Mouse (Mus musculus) limb, embryonic 10.5 days (tissue): ENCODE data around the gene Taar4. TPM values are rescaled to one million over a fixed set of nuclear protein-coding genes. Genes with fewer than 3 reads are reported as not detected.

Experiments used
- DNase-seq: peaks from one replicate; pipeline ENCODE4 v3.0.0-alpha.2; 2017; ENCODE audit warnings: low spot score
- H3K27ac ChIP-seq: fragments of 300-500 bp; sonication (generic); 2 replicates; pipeline ENCODE4 v1.5.1; 2016; ENCODE audit warnings: mild to moderate bottlenecking
- H3K27me3 ChIP-seq: fragments of 300-500 bp; sonication (generic); 2 replicates; pipeline ENCODE4 v1.6.1; 2016; ENCODE audit warnings: low read depth, mild to moderate bottlenecking; ENCODE audit not compliant: poor library complexity, severe bottlenecking
- H3K36me3 ChIP-seq: fragments of 300-500 bp; sonication (generic); 2 replicates; pipeline ENCODE4 v1.6.1; 2016; ENCODE audit warnings: mild to moderate bottlenecking, moderate library complexity
- H3K4me1 ChIP-seq: fragments of 300-500 bp; sonication (generic); 2 replicates; pipeline ENCODE4 v1.6.1; 2016
- H3K4me3 ChIP-seq: fragments of 300-500 bp; sonication (generic); 2 replicates; pipeline ENCODE4 v1.5.1; 2016; ENCODE audit warnings: mild to moderate bottlenecking, moderate library complexity
- H3K9me3 ChIP-seq: fragments of 300-500 bp; sonication (generic); replicated peaks from 2 replicates; pipeline ENCODE4 v1.6.1; 2016; ENCODE audit warnings: mild to moderate bottlenecking
- WGBS: fragments of 180-500 bp; shearing (Covaris S2); methylation state at CpG from one replicate; pipeline ENCODE4 v1.1.7; 2016; 5-methylcytosine and 5-hydroxymethylcytosine counted together
- polyA plus RNA-seq: library from polyadenylated mRNA; unstranded; fragments of >200 nt; fragmentation: Nextera tagmentation; extraction: Ambion mirVana; gene quantifications from 2 replicates; pipeline ENCODE4 v1.2.1, GENCODE M21; 2016

Gene Taar4
- not detected in 2 replicates for polyA plus RNA-seq

DNA sequence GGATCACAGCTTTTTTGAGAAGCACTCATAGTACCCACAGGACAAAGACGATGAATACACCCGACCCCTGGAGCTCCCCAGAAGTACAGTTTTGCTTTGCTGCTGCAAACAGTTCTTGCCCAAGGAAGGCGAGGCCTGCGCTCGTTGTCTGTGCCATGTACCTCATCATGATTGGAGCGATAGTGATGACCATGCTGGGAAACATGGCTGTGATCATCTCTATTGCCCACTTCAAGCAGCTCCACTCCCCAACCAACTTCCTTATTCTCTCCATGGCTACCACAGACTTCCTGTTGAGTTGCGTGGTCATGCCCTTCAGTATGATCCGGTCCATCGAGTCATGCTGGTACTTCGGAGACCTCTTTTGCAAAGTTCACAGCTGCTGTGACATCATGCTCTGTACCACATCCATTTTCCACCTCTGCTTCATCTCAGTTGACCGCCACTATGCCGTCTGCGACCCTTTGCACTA is at the start of gene Taar4:
TSS of gene Taar4 (plus strand) at position 51 of the 472 bp plus-strand sequence.
- H3K4me1 ChIP-seq: no peaks in the 10 kb centered on the region
- H3K27me3 ChIP-seq: no peaks in the 10 kb centered on the region
- H3K27ac ChIP-seq: no peak within 1 kb of the TSS
- WGBS: 93% methylated on average over 13 of the region's 13 CpGs
- no peak within 1 kb of the TSS for H3K4me3 ChIP-seq
- DNase-seq: no peak
- H3K36me3 ChIP-seq: no peaks in the 10 kb centered on the region
- no peaks in the 10 kb centered on the region for H3K9me3 ChIP-seq

- no peak within 1 kb of the TSS for H3K27ac ChIP-seq
These were observed 40.2 kb upstream of the Taar4 start, which contains the start of gene Taar1 for GRCm38 (mm10) chr10:23920056-23920455. Taar1 (plus strand) TSS chr10:23920356.

DNA sequence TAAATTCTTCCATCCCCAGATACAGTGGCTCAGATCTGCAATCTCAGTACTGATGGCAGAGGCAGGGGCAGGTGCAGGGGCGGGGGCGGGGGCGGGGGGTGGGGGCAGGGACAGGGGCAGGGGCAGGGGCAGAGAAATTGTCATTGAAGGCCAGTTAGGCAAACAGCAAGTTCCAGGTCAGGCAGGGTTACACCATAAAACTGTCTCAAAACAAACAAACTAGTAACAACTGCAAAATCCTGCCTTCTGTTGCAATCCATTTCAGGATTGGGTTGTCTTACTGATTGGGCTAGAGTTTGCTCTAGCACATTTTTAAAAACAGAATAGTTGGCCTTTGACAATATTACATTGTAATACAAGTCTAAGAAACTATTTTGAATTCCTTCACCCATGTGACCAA is 37.8 kb upstream of the Taar4 start:
- Histone ChIP-seq H3K4me3 (no peak overlapping the region), H3K9me3 (no peaks in the 10 kb centered on the region), H3K36me3 (no peaks in the 10 kb centered on the region), H3K27ac (no peak overlapping the region), H3K4me1 (no peaks in the 10 kb centered on the region), H3K27me3 (no peaks in the 10 kb centered on the region)
- WGBS: 62% methylated on average over 3 of the region's 3 CpGs
- no peak for DNase-seq

More at GRCm38 (mm10) chr10:23920056-23920455, 40.2 kb upstream of the Taar4 start, which contains the start of gene Taar1:
- Histone ChIP-seq H3K36me3 (no peaks in the 10 kb centered on the region), H3K27me3 (no peaks in the 10 kb centered on the region), H3K4me1 (no peaks in the 10 kb centered on the region), H3K9me3 (no peaks in the 10 kb centered on the region), H3K4me3 (no peak within 1 kb of the TSS)
- 87% methylated on average over 4 of the region's 4 CpGs for WGBS
- no peak for DNase-seq

DNA sequence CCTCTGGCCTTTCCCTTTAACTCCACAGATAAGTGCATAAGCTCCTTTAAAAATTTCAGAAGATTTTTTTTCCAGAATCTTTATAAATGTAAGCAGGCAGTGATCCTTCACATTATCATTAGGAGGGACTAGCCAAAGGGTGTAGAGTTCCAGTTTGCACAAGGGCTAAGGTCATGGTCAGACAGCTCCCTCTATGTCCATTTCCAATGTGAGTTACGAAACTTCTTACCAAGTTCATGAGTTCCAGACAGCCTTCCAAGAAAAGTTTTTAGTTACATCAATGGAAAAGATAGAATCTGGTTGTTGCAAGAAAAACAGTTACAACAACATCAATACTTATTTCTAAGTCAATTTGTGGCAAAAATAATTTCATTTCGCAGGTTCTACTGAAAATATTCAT is 36.4 kb upstream of the Taar4 start:
- no peaks in the 10 kb centered on the region for H3K9me3 ChIP-seq
- H3K36me3 ChIP-seq: no peaks in the 10 kb centered on the region
- no peak overlapping the region for H3K4me3 ChIP-seq
- no peak for DNase-seq
- WGBS: 89% methylated on average over 2 of the region's 2 CpGs
- no peaks in the 10 kb centered on the region for H3K27me3 ChIP-seq
- H3K4me1 ChIP-seq: no peaks in the 10 kb centered on the region
- no peak overlapping the region for H3K27ac ChIP-seq

DNA sequence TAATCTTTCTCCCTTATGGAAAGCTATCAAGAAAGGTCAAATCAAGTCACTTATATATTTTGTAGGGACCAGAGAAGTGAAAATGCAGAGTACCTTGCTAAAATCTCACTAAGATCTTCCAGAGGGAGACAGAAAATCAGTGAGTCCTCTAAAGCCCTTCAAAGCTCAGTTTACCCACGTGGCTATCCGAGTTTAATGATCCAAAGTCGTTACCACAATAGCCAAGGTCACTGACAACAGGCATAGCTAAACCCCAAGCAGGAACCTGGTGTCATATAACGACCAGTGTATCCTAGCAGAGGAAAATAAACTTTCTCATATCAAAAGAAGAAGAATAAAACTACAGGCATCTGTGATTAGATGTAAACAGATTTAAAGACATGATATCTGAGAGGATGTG is 22.7 kb upstream of the Taar4 start:
- Histone ChIP-seq H3K27ac (no peak overlapping the region), H3K27me3 (no peaks in the 10 kb centered on the region), H3K36me3 (no peaks in the 10 kb centered on the region), H3K4me3 (no peak overlapping the region), H3K9me3 (no peaks in the 10 kb centered on the region), H3K4me1 (no peaks in the 10 kb centered on the region)
- no peak for DNase-seq
- 36% methylated on average over 4 of the region's 4 CpGs for WGBS

GRCm38 (mm10) chr10:23938312-23938711 is 22.0 kb upstream of the Taar4 start, which contains the start of gene Taar2:
Taar2 (plus strand) TSS chr10:23938572.
- Histone ChIP-seq H3K9me3 (no peaks in the 10 kb centered on the region), H3K27ac (no peak within 1 kb of the TSS), H3K4me3 (no peak within 1 kb of the TSS), H3K36me3 (no peaks in the 10 kb centered on the region), H3K27me3 (no peaks in the 10 kb centered on the region), H3K4me1 (no peaks in the 10 kb centered on the region)
- WGBS: 68% methylated on average over 6 of the region's 6 CpGs
- no peak for DNase-seq

GRCm38 (mm10) chr10:23942465-23942864 is 17.8 kb upstream of the Taar4 start:
- Histone ChIP-seq H3K4me1 (no peaks in the 10 kb centered on the region), H3K36me3 (no peaks in the 10 kb centered on the region), H3K27me3 (no peaks in the 10 kb centered on the region), H3K27ac (no peak overlapping the region), H3K9me3 (no peaks in the 10 kb centered on the region), H3K4me3 (no peak overlapping the region)
- DNase-seq: no peak
- WGBS: 83% methylated on average over 5 of the region's 5 CpGs

GRCm38 (mm10) chr10:23948026-23948425 is 12.3 kb upstream of the Taar4 start:
- DNase-seq: no peak
- no peak overlapping the region for H3K27ac ChIP-seq

DNA sequence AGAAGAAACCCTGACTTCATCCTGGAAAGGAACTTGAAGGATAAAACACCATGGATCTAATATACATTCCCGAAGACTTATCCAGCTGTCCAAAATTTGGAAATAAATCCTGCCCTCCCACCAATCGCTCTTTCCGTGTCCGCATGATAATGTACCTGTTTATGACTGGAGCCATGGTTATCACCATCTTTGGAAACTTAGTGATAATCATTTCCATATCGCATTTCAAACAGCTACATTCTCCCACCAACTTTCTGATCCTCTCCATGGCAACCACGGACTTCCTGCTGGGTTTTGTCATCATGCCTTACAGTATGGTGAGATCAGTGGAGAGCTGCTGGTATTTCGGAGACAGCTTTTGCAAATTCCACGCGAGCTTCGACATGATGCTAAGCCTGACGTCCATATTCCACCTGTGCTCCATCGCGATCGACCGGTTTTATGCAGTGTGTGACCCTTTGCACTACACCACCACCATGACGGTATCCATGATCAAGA is 10.7 kb upstream of the Taar4 start, which contains the start of gene Taar3:
TSS of gene Taar3 (plus strand) at position 51 of the 498 bp plus-strand sequence.
- Histone ChIP-seq H3K27me3 (no peaks in the 10 kb centered on the region), H3K9me3 (no peaks in the 10 kb centered on the region), H3K4me1 (no peaks in the 10 kb centered on the region), H3K4me3 (no peak within 1 kb of the TSS), H3K27ac (no peak within 1 kb of the TSS), H3K36me3 (no peaks in the 10 kb centered on the region)
- no peak for DNase-seq
- WGBS: 90% methylated on average over 16 of the region's 16 CpGs

More at GRCm38 (mm10) chr10:23948026-23948425, 12.3 kb upstream of the Taar4 start:
- H3K36me3 ChIP-seq: no peaks in the 10 kb centered on the region
- no peaks in the 10 kb centered on the region for H3K4me1 ChIP-seq
- 81% methylated on average over 7 of the region's 7 CpGs for WGBS
- H3K27me3 ChIP-seq: no peaks in the 10 kb centered on the region
- H3K9me3 ChIP-seq: no peaks in the 10 kb centered on the region
- no peak overlapping the region for H3K4me3 ChIP-seq

DNA sequence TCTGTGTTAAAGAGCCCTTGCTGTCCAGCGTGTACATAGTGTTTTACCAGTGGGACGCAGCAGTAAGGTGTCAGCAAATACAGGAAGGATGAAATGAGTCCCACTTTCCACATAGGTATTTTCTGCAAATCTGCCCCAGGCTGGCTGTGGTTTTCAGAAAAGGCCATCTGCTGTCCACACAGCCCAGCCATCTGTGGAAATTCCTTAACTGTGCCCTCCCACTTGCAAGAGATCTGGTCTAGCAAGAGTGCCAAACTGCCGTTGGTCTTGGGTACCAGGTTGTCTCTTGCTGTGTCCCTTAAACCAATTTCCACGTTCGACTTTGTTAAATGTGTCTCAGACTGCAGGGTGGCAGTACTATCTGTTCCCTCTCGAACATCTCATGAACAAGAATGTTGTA is 8.6 kb upstream of the Taar4 start:
- DNase-seq: no peak
- Histone ChIP-seq H3K4me1 (no peaks in the 10 kb centered on the region), H3K4me3 (no peak overlapping the region), H3K36me3 (no peaks in the 10 kb centered on the region), H3K27ac (no peak overlapping the region), H3K9me3 (no peaks in the 10 kb centered on the region), H3K27me3 (no peaks in the 10 kb centered on the region)
- 87% methylated on average over 6 of the region's 6 CpGs for WGBS

GRCm38 (mm10) chr10:23959071-23959470 is 1.2 kb upstream of the Taar4 start:
- DNase-seq: no peak
- H3K27ac ChIP-seq: no peak overlapping the region
- 73% methylated on average over 3 of the region's 3 CpGs for WGBS
- no peaks in the 10 kb centered on the region for H3K27me3 ChIP-seq
- H3K4me1 ChIP-seq: no peaks in the 10 kb centered on the region
- no peaks in the 10 kb centered on the region for H3K9me3 ChIP-seq
- no peak overlapping the region for H3K4me3 ChIP-seq
- no peaks in the 10 kb centered on the region for H3K36me3 ChIP-seq

DNA sequence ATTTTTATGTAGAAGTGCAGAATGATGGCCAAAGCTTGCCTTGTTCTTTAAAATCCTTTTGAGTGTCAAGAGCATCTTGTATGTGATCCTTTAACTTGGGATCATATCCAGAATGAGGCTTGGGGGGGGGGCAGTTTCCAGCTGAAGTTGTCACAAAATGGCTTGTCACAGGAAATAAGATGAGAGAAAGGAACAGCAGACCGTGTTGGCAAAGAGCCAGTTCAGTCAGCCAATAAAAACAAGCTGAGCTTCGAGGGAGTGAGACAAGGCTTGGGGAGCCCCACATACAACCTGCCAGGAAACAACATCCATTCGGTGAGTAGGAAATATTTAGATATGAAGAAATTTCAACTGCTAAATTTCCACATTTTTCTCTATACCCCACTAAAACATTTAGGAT is 3.1 kb downstream of the Taar4 start:
- DNase-seq: no peak

DNA sequence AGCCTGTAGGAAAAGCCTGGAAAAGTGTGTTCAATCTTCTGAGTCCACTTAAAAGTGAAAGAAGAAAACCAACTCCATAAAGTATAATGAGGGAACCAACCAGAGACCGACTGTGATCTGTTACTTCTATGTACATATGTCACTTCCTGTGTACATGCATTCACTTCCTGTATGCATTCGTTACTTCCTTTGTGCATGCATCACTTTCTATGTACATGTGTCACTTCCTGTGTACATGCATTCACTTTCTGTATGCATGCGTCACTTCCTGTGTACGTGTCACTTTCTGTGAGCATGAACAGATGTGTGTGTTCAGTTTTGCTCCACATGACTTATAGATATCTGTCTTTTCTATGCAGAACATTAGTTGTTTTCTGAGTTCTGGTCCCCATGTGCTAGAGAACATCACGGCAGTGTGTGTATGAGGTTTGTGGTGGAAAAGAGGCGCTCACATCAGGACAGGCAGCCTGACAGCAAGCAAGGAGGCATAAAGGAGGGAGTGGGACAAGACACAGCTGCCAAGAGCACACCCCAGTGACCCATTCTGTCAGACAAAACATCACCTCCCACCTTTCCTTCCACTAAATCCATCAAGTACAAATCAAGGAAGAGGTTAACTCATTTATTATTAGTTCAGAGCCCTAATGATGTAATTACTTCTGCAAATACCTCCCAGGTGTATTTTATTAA is 4.8 kb downstream of the Taar4 start:
- WGBS: 88% methylated on average over 6 of the region's 6 CpGs
- Histone ChIP-seq H3K4me3 (no peak overlapping the region), H3K4me1 (no peaks in the 10 kb centered on the region), H3K36me3 (no peaks in the 10 kb centered on the region), H3K27ac (no peak overlapping the region), H3K9me3 (no peaks in the 10 kb centered on the region), H3K27me3 (no peaks in the 10 kb centered on the region)
- no peak for DNase-seq

More for the DNA sequence above, 3.1 kb downstream of the Taar4 start:
- Histone ChIP-seq H3K27ac (no peak overlapping the region), H3K36me3 (no peaks in the 10 kb centered on the region), H3K27me3 (no peaks in the 10 kb centered on the region), H3K9me3 (no peaks in the 10 kb centered on the region), H3K4me3 (no peak overlapping the region), H3K4me1 (no peaks in the 10 kb centered on the region)
- WGBS: 76% methylated on average over 3 of the region's 3 CpGs
